Comparison of ENCODE assay signal across 9 mouse cellular contexts in genomic region chr9:40858461-40859160, GRCm38 (mm10). TPM values are rescaled to one million over a fixed set of nuclear protein-coding genes. Genes with fewer than 3 reads are reported as not detected.
DNase-seq lines count a peak whose midpoint lies in the region; ATAC-seq and TF ChIP-seq lines count a peak whose summit lies in the region.
"Had no signal": no experiment of that assay in that cellular context is flagged by ENCODE, and none has a peak within 500 bp of the region (broad histone marks: within the 10 kb centered on the region; RNA-seq: fewer than 3 reads in every experiment).

No protein-coding gene starts in this region.

- peak overlapping the region; percentile 48; the same call in 1 of the 2 replicates for H3K27ac ChIP-seq in hindbrain, embryonic 12.5 days
- no peak overlapping the region for H3K27ac ChIP-seq in midbrain, postnatal 0 days (ENCODE audit: low read depth, low read length)

- peaks cover 5% of the 10 kb centered on the region; the same call in 1 of the 2 replicates for H3K4me1 ChIP-seq in hindbrain, embryonic 12.5 days
- no peaks in the 10 kb centered on the region for H3K4me1 ChIP-seq in midbrain, postnatal 0 days (ENCODE audit: insufficient read depth, low read length)

- H3K27me3 ChIP-seq in hindbrain, embryonic 12.5 days = peaks cover 67% of the 10 kb centered on the region
- H3K27me3 ChIP-seq in midbrain, postnatal 0 days (ENCODE audit: insufficient read depth, low read length) = no peaks in the 10 kb centered on the region; the same call in 1 of the 2 replicates

- H3K9me3 ChIP-seq in hindbrain, embryonic 12.5 days (replicated peaks) = no peaks in the 10 kb centered on the region
- no peaks in the 10 kb centered on the region for H3K9me3 ChIP-seq in midbrain, postnatal 0 days (ENCODE audit: low read length)

- ATAC-seq in hindbrain, embryonic 12.5 days (ENCODE audit: low FRiP score) = peak; percentile 66
- ATAC-seq in midbrain, postnatal 0 days (ENCODE audit: low FRiP score) = no peak
- ATAC-seq in erythroblast, adult 5-6 weeks (replicated peaks; ENCODE audit: low FRiP score, poor library complexity, severe bottlenecking) = no peak

- 9% methylated on average over 21 of the region's 21 CpGs for WGBS in hindbrain, embryonic 12.5 days
- WGBS in midbrain, postnatal 0 days = 4% methylated on average over 21 of the region's 21 CpGs

- peak; percentile 16 to 26 for DNase-seq in layer of hippocampus, adult 18-20 months (ENCODE audit: low spot score in 2 of 2)
- DNase-seq in layer of hippocampus, adult 11-12 months (ENCODE audit: low spot score) = no peak
- DNase-seq in embryo, embryonic 11 days = peak; percentile 59
- peak; percentile 45 for DNase-seq in midbrain, postnatal 0 days (ENCODE audit: low spot score)
- DNase-seq in yolk sac, embryonic 10.5 days (ENCODE audit: low spot score) = no peak
- no peak for DNase-seq in gastrocnemius, adult 8-10 months (ENCODE audit: low spot score in 2 of 2)

- peak overlapping the region; percentile 25 for H3K4me3 ChIP-seq in hindbrain, embryonic 12.5 days
- peak overlapping the region; percentile 34 for H3K4me3 ChIP-seq in midbrain, postnatal 0 days (ENCODE audit: low read depth, low read length)

- 0 out of 2 replicates have a peak overlapping the region, but pooled peaks have one; percentile 10 for H3K9ac ChIP-seq in hindbrain, embryonic 12.5 days
- peak overlapping the region; percentile 36; the same call in 1 of the 2 replicates for H3K9ac ChIP-seq in midbrain, postnatal 0 days (replicated peaks; ENCODE audit: low read length, poor library complexity, severe bottlenecking)

- peak overlapping the region; percentile 52 for H3K4me2 ChIP-seq in hindbrain, embryonic 12.5 days (replicated peaks)
- H3K4me2 ChIP-seq in midbrain, postnatal 0 days (ENCODE audit: low read depth, low read length, poor library complexity, severe bottlenecking) = peak overlapping the region; percentile 71

- no peaks in the 10 kb centered on the region for H3K36me3 ChIP-seq in hindbrain, embryonic 12.5 days
- no peaks in the 10 kb centered on the region for H3K36me3 ChIP-seq in midbrain, postnatal 0 days (ENCODE audit: insufficient read depth, low read length)

- no peak for TF ChIP-seq CTCF in midbrain, postnatal 0 days (IDR thresholded peaks at IDR 0.05)

RNA-seq across cellular contexts. Expression of gene Bsx, which starts 15.3 kb away (rescaled TPM):
- total RNA-seq in layer of hippocampus, adult 18-20 months (2021) = not detected
- not detected in 2 replicates for polyA plus RNA-seq in hindbrain, embryonic 12.5 days (2016; fragmentation: Nextera tagmentation; extraction: Ambion mirVana)
- 0.24 TPM in 1 of 2 replicates, not detected in the other for total RNA-seq in midbrain, postnatal 0 days (2014; rRNA removed)
- 1.5 and 2.8 TPM in 2 replicates for polyA plus RNA-seq in midbrain, postnatal 0 days (2015; fragmentation: Nextera tagmentation; extraction: Ambion mirVana)
- not detected in 2 replicates for total RNA-seq in erythroblast, adult 5-6 weeks (2015; ENCODE audit: low replicate concordance)
- total RNA-seq in erythroblast, adult 5-6 weeks (2017; ENCODE audit: low replicate concordance) = 0.14 TPM in 1 of 2 replicates, not detected in the other
- not detected for total RNA-seq in gastrocnemius, adult 8-10 months (2022)
- polyA plus RNA-seq: large intestine, adult 2 months had no signal

RNA-seq across cellular contexts. Expression of gene Hspa8, which starts 57.8 kb away (rescaled TPM):
- total RNA-seq in layer of hippocampus, adult 18-20 months (2021) = 1,000 to 10,000 TPM; 2,409 to 2,534 TPM
- 2,594 and 2,617 TPM in 2 replicates for polyA plus RNA-seq in hindbrain, embryonic 12.5 days (2016; fragmentation: Nextera tagmentation; extraction: Ambion mirVana)
- total RNA-seq in midbrain, postnatal 0 days (2014; rRNA removed) = 3,665 and 4,346 TPM in 2 replicates
- 2,467 and 2,499 TPM in 2 replicates for polyA plus RNA-seq in midbrain, postnatal 0 days (2015; fragmentation: Nextera tagmentation; extraction: Ambion mirVana)
- 767 and 958 TPM in 2 replicates for total RNA-seq in erythroblast, adult 5-6 weeks (2015; ENCODE audit: low replicate concordance)
- total RNA-seq in erythroblast, adult 5-6 weeks (2017; ENCODE audit: low replicate concordance) = 825 and 1,090 TPM in 2 replicates
- 1,000 to 10,000 TPM in 3 of 4 experiments, 100 to 1,000 TPM in 1; 996 to 1,351 (median 1,061) TPM for total RNA-seq in gastrocnemius, adult 8-10 months (2022)

Comparison
In these comparisons a context has a peak if more than half of its experiments do, and no peak if none do; other contexts are left out.
1. DNase-seq: peak in layer of hippocampus, adult 18-20 months (2 of 2), embryo, embryonic 11 days (single experiment) and midbrain, postnatal 0 days (single experiment); none in layer of hippocampus, adult 11-12 months (single experiment), yolk sac, embryonic 10.5 days (single experiment) and gastrocnemius, adult 8-10 months (0 of 2).